Mouse (Mus musculus) gonadal fat pad, adult 2 months (tissue): Measurements from ENCODE around the gene Myt1l. TPM values are rescaled to one million over a fixed set of nuclear protein-coding genes. Genes with fewer than 3 reads are reported as not detected.

Experiments
- DNase-seq: peaks from one replicate; pipeline ENCODE4 v3.0.0-alpha.2; 2012; ENCODE audit warnings: low read depth
- polyA plus RNA-seq: library from polyadenylated mRNA; depleted of rRNA; stranded (reverse); fragments of >200 nt; gene quantifications from 2 replicates; pipeline ENCODE4 v1.2.3, GENCODE M21; 2012

Myt1l gene
- polyA plus RNA-seq, 1 experiment: 0.18 TPM

- no peak for DNase-seq
Observed at GRCm38 (mm10) chr12:29816761-29817160, 288.6 kb downstream of the Myt1l start.

GRCm38 (mm10) chr12:29822216-29822615, 294.0 kb downstream of the Myt1l start:
- DNase-seq: no peak

DNA sequence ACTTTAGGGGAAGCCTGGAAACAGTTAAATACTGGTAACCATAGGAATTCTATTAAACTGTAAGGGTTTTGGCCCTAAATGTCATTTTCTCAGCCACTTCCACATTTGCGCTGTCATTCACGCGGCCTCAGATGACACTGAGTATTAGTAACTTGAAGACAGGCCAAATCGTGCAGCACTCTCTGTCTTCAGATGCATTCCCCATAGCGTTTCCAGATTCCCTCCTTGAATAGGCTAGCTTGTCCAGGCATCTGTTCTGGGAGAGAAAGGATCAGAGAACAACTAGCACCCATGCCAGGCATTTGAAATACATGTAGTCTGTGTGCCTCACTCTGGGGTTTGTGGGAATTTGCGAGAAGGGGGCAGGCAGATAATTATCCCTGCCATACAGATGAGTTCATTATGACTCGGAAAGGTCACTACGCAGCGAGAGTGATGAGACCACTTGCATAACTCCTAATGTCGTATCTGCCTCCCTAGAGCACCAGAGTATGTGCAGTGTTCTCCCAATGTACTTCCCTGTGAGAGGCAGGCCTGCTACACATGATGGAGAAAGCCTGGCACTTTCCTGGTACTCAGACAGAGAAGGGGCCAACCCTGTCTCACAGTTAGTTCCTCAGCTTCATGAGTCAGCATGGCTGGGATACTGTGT, 295.7 kb downstream of the Myt1l start:
- DNase-seq: no peak

- DNase-seq: no peak
Observed at GRCm38 (mm10) chr12:29830571-29830970, 302.4 kb downstream of the Myt1l start.

- DNase-seq: no peak
Observed at GRCm38 (mm10) chr12:29831356-29831755, 303.2 kb downstream of the Myt1l start.

- no peak for DNase-seq
Observed at GRCm38 (mm10) chr12:29837301-29837791, 309.2 kb downstream of the Myt1l start.

DNA sequence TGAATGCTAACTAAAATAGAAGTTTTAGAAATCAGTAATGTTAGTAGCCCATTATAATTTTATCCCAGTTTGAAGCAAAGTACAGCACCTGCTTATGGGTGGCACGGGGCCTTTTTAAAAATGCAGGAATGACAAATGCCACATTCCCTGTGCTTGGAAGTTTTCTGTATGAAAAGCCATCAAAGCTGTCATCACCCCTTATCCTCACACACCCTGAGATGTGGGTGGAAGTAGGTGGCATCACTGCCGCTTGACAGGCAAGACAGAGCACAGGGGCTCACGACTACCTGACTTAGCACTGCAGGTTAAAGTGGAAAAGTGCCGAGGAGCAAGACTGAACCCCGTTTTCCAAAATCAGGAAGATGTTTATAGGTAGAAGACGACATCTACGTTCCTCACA, 310.2 kb downstream of the Myt1l start:
- no peak for DNase-seq

GRCm38 (mm10) chr12:29849936-29850335, 321.8 kb downstream of the Myt1l start:
- DNase-seq: no peak

DNA sequence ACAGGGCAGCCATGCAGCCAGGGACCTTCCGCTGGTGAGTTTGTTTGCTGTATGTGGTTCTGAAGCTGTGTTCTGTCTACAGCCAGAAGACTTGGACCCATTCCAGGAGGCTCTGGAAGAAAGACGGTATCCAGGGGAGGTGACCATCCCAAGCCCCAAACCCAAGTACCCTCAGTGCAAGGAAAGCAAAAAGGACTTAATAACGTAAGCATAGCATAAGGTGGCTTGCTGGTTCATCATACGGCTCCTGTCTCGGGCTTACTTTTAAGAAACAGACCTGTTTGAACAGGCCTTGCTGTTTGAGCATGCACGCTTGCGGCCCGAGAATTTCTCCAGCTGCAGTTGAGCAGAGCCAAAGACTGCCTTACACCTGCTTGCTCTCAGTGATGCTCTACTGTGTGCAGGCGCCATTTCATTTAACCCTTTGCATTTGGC, 326.0 kb downstream of the Myt1l start:
- DNase-seq: peak; percentile 8

- no peak for DNase-seq
Observed at GRCm38 (mm10) chr12:29855007-29855406, 326.8 kb downstream of the Myt1l start.

DNA sequence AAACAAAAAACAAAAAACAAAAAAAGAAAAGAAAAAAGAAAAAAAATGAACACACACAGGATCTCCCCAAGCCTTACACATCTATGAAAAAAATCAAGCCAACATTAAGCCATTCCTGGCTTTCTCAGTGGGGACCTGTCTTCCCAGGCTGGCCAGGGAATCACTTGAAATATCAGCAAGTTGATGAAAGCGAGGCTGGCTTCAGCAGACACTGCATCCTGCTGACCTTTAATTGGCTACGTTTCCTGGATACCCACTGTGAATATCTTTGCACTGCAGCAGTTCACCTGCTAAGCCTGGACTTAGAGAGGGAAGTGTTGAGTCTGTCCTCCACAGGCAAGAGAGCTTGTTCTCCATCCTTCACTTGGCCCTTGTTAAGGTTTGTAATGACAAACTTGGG, 332.8 kb downstream of the Myt1l start:
- DNase-seq: no peak

GRCm38 (mm10) chr12:29868295-29868694, 340.1 kb downstream of the Myt1l start:
- no peak for DNase-seq

- no peak for DNase-seq
Observed at GRCm38 (mm10) chr12:29868781-29869180, 340.6 kb downstream of the Myt1l start.

GRCm38 (mm10) chr12:29872156-29872815, 344.1 kb downstream of the Myt1l start:
- no peak for DNase-seq

- DNase-seq: no peak
Observed at GRCm38 (mm10) chr12:29873281-29873772, 345.1 kb downstream of the Myt1l start.

GRCm38 (mm10) chr12:29877977-29878376, 349.8 kb downstream of the Myt1l start:
- no peak for DNase-seq

GRCm38 (mm10) chr12:29882871-29883617, 354.9 kb downstream of the Myt1l start:
- DNase-seq: no peak

DNA sequence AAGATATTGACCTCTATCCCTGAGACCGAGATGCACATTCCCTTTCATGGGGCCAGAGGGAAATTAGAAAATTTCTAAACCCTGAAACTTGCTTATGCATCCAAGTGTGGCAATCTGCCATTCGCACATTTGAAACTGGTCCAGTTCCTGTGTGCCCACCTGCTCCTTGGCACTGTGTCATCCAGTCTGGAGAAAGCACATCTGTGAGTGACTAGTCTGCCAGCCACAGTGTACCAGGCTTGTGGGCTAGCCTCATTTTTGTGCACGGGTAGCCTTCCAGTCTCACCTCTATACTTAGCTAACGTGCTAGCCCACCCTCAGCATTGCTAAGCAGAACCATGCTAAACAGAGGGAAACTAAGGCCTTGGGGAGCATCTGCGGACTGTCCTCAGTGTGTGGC, 356.2 kb downstream of the Myt1l start:
- DNase-seq: no peak

DNA sequence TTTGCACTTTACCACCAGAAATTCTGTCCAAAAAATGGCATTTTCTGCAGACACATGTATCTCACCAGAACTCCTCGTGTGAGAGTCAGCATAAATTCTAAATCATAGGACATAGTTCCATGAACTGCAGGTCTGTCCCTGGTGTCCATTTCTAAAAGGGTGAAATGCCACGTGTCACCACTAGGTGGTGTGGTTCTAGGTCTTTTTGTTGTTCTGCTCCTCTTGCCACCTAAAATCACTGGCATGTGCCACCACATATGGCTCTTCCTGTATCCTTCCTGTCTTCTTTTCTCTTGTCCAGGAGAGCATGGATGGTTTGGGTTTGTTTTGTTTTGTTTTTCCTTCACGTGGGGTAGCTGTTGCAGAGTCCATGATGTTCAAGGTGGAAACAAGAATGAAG, 366.5 kb downstream of the Myt1l start:
- no peak for DNase-seq

- no peak for DNase-seq
Observed at GRCm38 (mm10) chr12:29897533-29898085, 369.4 kb downstream of the Myt1l start.

GRCm38 (mm10) chr12:29904101-29904874, 376.1 kb downstream of the Myt1l start:
- DNase-seq: peak; percentile 90
